Mouse (Mus musculus) kidney, adult 9 months (tissue): ENCODE data around the gene Upp2.
A peak's percentile ranks its signal among the peaks of the same experiment; 100 is the strongest.

Experiments
- DNase-seq: peaks from one replicate; pipeline ENCODE4 v3.0.0; 2022

Upp2 gene

GRCm38 (mm10) chr2:58773833-58774232 is 206.7 kb downstream of the Upp2 start:
- no peak for DNase-seq

GRCm38 (mm10) chr2:58778986-58779495 is 211.9 kb downstream of the Upp2 start:
- DNase-seq: no peak

- DNase-seq: no peak
Measured at GRCm38 (mm10) chr2:58783526-58783925, 216.4 kb downstream of the Upp2 start.

GRCm38 (mm10) chr2:58786177-58786576 is 219.1 kb downstream of the Upp2 start:
- DNase-seq: no peak

- DNase-seq: no peak
Measured at GRCm38 (mm10) chr2:58786681-58787080, 219.6 kb downstream of the Upp2 start.

- no peak for DNase-seq
Measured at GRCm38 (mm10) chr2:58787360-58787759, 220.3 kb downstream of the Upp2 start.

- DNase-seq: no peak
Measured at GRCm38 (mm10) chr2:58789934-58790333, 222.8 kb downstream of the Upp2 start.

GRCm38 (mm10) chr2:58790361-58790760 is 223.3 kb downstream of the Upp2 start:
- DNase-seq: no peak

- DNase-seq: no peak
Measured at GRCm38 (mm10) chr2:58794489-58794888, 227.4 kb downstream of the Upp2 start.

- DNase-seq: no peak
Measured at GRCm38 (mm10) chr2:58795432-58795831, 228.3 kb downstream of the Upp2 start.

GRCm38 (mm10) chr2:58797506-58797905 is 230.4 kb downstream of the Upp2 start:
- no peak for DNase-seq

- no peak for DNase-seq
Measured at GRCm38 (mm10) chr2:58799126-58799525, 232.0 kb downstream of the Upp2 start.

- DNase-seq: no peak
Measured at GRCm38 (mm10) chr2:58799623-58800022, 232.5 kb downstream of the Upp2 start.

- no peak for DNase-seq
Measured at GRCm38 (mm10) chr2:58812941-58813340, 245.8 kb downstream of the Upp2 start.

GRCm38 (mm10) chr2:58828910-58829600 is 262.0 kb downstream of the Upp2 start:
- no peak for DNase-seq

- peak; percentile 78 for DNase-seq
Measured at GRCm38 (mm10) chr2:58829981-58830742, 263.1 kb downstream of the Upp2 start.

GRCm38 (mm10) chr2:58832253-58832980 is 265.3 kb downstream of the Upp2 start:
- peak; percentile 86 for DNase-seq

- DNase-seq: peak; percentile 91
Measured at GRCm38 (mm10) chr2:58841021-58841420, 273.9 kb downstream of the Upp2 start.

- peak; percentile 13 for DNase-seq
Measured at GRCm38 (mm10) chr2:58842443-58842842, 275.3 kb downstream of the Upp2 start.
